Mouse (Mus musculus) adrenal gland, postnatal 10 days (tissue): ENCODE data around the gene Kcnj14. TPM values are rescaled to one million over a fixed set of nuclear protein-coding genes. Genes with fewer than 3 reads are reported as not detected.

ENCODE experiments used
- DNase-seq: peaks from one replicate; pipeline ENCODE4 v3.0.0; 2021; ENCODE audit warnings: mixed read lengths
- long read RNA-seq, 2 experiments: library from polyadenylated mRNA; stranded (forward); transcript quantifications; one replicate each; pipeline ENCODE4 v2.0.0; 2021
- total RNA-seq, 2 experiments: library from RNA; stranded (reverse); gene quantifications; 2 replicates each; pipeline ENCODE4 v1.2.3; 2021

Kcnj14 gene
- total RNA-seq: under 1 TPM; 0.24 to 0.51 TPM
- long read RNA-seq, experiment 1, partial matches to known transcripts: 2 of 2 reads
- long read RNA-seq, experiment 1, other reads (novel, unspliced or antisense): 0 of 2 reads
- long read RNA-seq, experiment 2: 0 reads

DNA sequence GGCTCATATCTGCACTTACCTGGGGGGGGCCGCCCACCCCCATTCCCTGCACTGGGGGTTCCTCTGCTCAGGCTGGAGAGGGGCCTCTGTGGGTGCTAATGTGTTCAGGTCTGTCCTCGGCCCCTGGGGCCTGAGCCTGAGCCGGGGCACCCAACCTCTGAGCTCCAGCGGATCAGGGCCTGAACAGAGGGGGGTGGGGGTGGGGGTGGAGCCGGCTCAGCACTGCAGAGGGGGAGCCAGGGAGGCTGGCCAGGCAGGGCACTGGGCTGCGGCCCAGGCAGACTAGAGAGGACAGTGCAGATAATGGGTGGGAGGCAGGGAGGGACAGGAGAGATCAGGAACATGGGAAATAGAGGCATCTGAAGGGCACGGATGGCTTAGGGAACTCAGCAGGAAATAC lies at the start of gene Kcnj14:
Gene Kcnj14 (minus strand): TSS at position 185 of the 400 bp plus-strand sequence.
- no peak for DNase-seq

- DNase-seq: peak; percentile 78
Measured at GRCm38 (mm10) chr7:45873061-45873947, 48.7 kb upstream of the Kcnj14 start.

DNA sequence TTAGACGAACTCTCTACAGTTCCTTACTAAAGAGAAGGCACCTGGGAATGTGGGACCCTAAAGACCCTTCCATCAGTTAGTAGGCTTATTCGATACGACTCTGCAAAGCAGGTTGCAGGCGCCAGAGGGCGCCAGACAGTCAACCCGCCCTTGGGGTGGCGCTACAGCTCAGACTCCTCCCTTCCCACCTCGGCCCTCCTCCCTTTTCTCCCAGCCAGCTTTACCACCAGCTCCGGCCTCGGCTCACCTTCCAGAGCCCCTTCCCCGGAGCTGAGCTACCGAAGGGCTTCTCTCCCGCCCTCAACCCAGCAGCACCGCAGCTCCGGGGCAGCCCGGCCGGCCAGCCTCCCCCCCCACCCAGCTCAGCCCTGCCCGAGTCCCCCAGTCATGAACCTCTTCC lies 48.0 kb upstream of the Kcnj14 start, which contains the start of gene Kdelr1:
Gene Kdelr1 (plus strand): TSS at position 149 of the 400 bp plus-strand sequence.
- DNase-seq: peak; percentile 93

- no peak for DNase-seq
Measured at GRCm38 (mm10) chr7:45870282-45871058, 45.9 kb upstream of the Kcnj14 start.

DNA sequence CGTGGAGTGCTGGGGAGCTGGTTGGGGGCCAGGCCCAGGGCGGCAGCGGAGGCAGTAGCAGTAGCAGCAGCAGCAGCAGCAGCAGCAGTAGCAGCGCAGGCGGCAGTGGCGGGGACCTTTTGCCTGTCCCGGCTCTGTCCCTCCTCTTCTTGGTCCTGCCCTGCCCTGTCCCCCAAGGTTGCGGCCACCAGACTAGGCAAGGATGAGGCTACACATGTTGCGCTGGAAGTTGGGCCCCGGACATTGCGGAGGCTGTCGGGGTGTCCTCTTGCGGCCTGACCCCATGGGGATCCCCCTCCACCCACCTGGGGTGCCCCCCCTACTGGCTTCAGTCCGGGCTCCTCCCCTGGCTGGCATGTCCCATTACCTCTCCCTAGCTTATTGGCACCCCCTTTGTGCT lies 45.2 kb upstream of the Kcnj14 start:
- peak; percentile 44 for DNase-seq

GRCm38 (mm10) chr7:45869107-45869670 lies 44.6 kb upstream of the Kcnj14 start:
- peak; percentile 46 for DNase-seq

- DNase-seq: no peak
Measured at GRCm38 (mm10) chr7:45867871-45868270, 43.3 kb upstream of the Kcnj14 start.

- peak; percentile 96 for DNase-seq
Measured at GRCm38 (mm10) chr7:45865925-45866910, 41.6 kb upstream of the Kcnj14 start.

GRCm38 (mm10) chr7:45864435-45864834 lies 39.9 kb upstream of the Kcnj14 start:
- DNase-seq: no peak

- DNase-seq: no peak
Measured at GRCm38 (mm10) chr7:45862804-45863203, 38.2 kb upstream of the Kcnj14 start.

DNA sequence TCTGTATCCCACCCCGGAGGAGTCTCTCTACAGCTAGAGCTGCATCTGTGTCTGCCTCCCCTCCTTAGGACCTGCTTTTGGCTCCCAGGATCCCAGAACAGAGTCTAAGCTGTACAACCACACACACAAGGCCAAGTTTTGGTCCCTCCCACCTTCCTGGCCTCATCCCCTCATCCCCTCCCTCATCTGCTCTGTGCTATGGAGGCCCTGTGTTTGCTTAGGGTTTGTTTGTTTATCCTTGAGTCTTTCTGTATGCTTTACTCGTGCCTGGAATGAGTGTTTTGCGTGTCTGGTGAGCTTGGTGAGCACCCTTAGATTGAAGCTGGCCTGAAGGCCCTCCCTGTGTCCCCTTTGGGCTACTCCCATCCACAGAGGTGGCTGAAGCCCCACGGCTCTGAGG lies 34.4 kb upstream of the Kcnj14 start:
- no peak for DNase-seq

- DNase-seq: no peak
Measured at GRCm38 (mm10) chr7:45856950-45857901, 32.6 kb upstream of the Kcnj14 start.

- DNase-seq: no peak
Measured at GRCm38 (mm10) chr7:45853089-45853488, 28.5 kb upstream of the Kcnj14 start.

DNA sequence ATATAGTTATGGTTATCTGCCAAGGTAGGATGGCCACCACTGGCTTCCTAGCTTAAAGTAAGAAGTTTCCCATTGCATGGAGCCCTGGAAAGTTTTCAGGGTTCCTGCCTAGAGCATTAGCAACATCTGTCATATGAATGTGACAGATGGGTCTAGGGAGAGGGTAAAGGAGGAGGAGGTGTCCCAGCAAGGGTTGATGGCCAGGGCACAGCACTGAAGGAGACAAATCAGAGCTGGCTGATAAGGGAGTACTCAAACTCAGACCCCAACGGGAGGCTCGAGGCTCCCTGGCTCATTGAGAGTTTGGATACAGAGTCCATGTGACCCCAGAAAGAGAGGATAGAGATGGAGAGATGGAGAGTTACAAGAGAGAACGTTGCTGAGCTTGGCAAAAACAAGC lies 26.1 kb upstream of the Kcnj14 start:
- DNase-seq: no peak

DNA sequence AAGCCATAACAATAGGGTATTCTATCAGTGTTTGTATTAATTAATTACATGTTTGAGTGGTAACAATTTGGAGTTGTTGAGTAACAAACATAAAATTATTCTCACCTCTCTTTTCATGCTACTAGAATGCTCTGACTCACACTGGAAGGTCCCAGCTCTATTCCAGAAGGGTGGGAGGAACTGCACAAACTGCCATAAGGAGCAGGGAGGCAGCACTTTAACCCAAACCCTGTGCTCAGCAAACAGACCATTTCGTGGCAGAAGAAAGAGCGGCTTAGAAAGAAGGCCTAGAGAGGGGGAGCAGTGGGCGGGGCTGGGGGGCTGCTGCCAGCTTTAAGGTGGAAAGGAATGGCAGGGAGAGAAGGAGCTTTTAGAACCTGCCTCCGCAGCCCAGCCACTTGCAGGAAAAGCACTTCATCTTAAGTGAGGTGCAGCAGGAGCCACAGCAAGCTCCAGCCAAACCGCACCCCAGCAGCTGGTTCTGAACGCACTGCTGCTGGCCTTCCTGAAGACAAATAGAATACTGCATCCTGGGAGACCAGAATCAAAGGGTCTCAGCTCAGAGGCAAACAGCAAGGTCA lies 24.0 kb upstream of the Kcnj14 start:
- DNase-seq: no peak

DNA sequence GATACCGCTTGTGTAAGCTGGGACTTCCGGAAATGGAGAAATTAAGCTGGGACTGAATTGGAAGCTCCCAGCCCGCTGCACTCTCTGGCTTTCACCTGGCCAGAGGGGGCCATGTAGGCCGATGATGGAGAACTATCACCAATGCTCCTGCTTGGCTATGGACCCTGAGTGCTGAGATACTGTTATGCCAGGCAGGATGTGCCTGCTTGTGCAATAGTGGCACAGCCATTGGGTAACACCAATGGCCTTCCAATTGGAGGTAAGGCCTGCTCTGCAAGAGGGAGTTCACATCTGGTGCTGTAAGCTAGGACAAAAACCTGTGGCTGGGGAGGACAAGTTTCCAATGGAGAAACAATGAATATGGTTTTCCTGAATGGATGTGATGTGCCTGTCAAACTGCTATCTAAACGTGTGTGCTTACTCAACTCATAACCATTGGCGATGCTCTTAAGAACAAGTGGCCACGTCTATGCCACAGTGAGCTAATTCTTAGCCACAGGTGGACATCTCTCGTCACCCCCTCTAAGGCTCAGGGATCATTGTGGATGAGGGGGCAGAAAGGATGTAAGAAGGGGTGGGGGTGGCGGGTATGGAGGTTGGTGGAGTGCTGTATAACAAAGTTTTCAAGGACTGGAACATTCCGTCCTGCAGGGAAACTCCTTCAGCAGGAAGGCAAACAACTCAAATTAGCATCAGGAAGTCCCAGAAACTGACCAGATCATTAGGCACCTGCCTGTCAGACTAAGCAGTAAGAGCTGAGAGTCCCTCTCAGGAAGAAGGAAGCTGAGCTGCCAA lies 18.6 kb upstream of the Kcnj14 start:
- DNase-seq: no peak

- no peak for DNase-seq
Measured at GRCm38 (mm10) chr7:45833924-45834323, 9.3 kb upstream of the Kcnj14 start.

- DNase-seq: peak; percentile 35
Measured at GRCm38 (mm10) chr7:45833148-45833790, 8.7 kb upstream of the Kcnj14 start.
